Comparison of ENCODE assay signal across 8 mouse cellular contexts in the genomic region with DNA sequence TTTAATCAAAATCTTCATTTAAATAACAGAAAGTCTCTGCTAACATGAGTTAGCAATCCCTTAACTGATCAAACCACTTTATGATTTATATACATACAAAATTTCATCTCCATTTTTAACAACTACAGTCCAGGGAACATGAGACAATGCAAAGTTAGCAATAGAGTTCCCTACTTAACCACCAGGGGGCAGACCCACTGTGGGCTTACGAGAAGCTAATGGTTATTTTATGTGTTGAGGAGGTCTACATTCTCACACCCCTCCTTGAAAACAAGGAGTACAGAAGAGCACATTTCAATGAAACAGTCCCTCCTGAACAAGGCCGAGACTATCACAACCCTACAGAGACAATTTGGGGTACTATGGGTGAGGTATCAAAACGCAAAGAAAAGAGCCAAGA. TPM values are rescaled to one million over a fixed set of nuclear protein-coding genes. Genes with fewer than 3 reads are reported as not detected.
DNase-seq lines count a peak whose midpoint lies in the region; ATAC-seq and TF ChIP-seq lines count a peak whose summit lies in the region.

No protein-coding gene starts in this region.

- TF ChIP-seq CTCF in heart, adult 2 months (IDR thresholded peaks at IDR 0.05), result peak; percentile 99

- TF ChIP-seq POLR2A in heart, adult 2 months (IDR thresholded peaks at IDR 0.05; ENCODE audit: insufficient read depth, low read depth, low read length), result no peak; the same call in 1 of the 2 replicates

- H3K4me1 ChIP-seq in heart, adult 2 months (ENCODE audit: control insufficient read depth, insufficient read depth, low read length), result peaks cover 11% of the 10 kb centered on the region
- H3K4me1 ChIP-seq in heart, embryonic 10.5 days, result 0 out of 2 replicates have a peak, but pooled peaks cover 3% of the 10 kb centered on the region

- peak; percentile 52 for ATAC-seq in common myeloid progenitor, adult 5-6 weeks (replicated peaks; ENCODE audit: low read depth, poor library complexity, severe bottlenecking)

- peaks cover 50% of the 10 kb centered on the region for H3K36me3 ChIP-seq in heart, adult 2 months (ENCODE audit: control insufficient read depth, insufficient read depth, low read length)
- H3K36me3 ChIP-seq in heart, embryonic 10.5 days, result 0 out of 2 replicates have a peak, but pooled peaks cover 18% of the 10 kb centered on the region

- TF ChIP-seq EP300 in heart, adult 2 months (IDR thresholded peaks at IDR 0.05; ENCODE audit: insufficient read depth, low read depth, low read length), result no peak

- peak in 1 of 2 experiments; percentile 60 for DNase-seq in heart, adult 2 months
- DNase-seq in heart, embryonic 10.5 days (ENCODE audit: low spot score), result no peak
- peak; percentile 32 for DNase-seq in urinary bladder, postnatal 25 days (ENCODE audit: low spot score)
- DNase-seq in urinary bladder, postnatal 4 days (ENCODE audit: low spot score in 2 of 2), result no peak
- DNase-seq in heart, postnatal 4 days, result peak; percentile 76
- peak; percentile 64 for DNase-seq in lung, postnatal 14 days
- peak; percentile 64 for DNase-seq in thymus, postnatal 0 days (ENCODE audit: low spot score)

- no peaks in the 10 kb centered on the region for H3K9me3 ChIP-seq in heart, embryonic 10.5 days

- H3K9ac ChIP-seq in heart, adult 2 months (ENCODE audit: low read depth, low read length), result no peak overlapping the region

- H3K79me2 ChIP-seq in heart, adult 2 months (replicated peaks; ENCODE audit: control insufficient read depth, insufficient read depth, low read length), result peaks cover 2% of the 10 kb centered on the region; the same call in 1 of the 2 replicates

- H3K4me3 ChIP-seq in heart, adult 2 months, result no peak overlapping the region
- no peak overlapping the region for H3K4me3 ChIP-seq in heart, embryonic 10.5 days

- 34% methylated on average over 3 of the region's 3 CpGs for WGBS in heart, adult 2 months
- 52% methylated on average over 3 of the region's 3 CpGs for WGBS in heart, embryonic 10.5 days

- intact Hi-C loops in heart, adult 2 months (cut with DNase I), result loop anchor here (10.0 kb wide), 1 partner anchor 258 kb away; no protein-coding TSS in a partner anchor

- peak overlapping the region; percentile 27 for H3K27ac ChIP-seq in heart, adult 2 months
- H3K27ac ChIP-seq in heart, embryonic 10.5 days, result no peak overlapping the region

- no peaks in the 10 kb centered on the region for H3K27me3 ChIP-seq in heart, adult 2 months (ENCODE audit: control insufficient read depth, insufficient read depth, low read length)
- H3K27me3 ChIP-seq in heart, embryonic 10.5 days (ENCODE audit: insufficient read depth, poor library complexity, severe bottlenecking), result no peaks in the 10 kb centered on the region

RNA-seq across cellular contexts. Expression of gene Pln, which starts 9.0 kb away (rescaled TPM):
- total RNA-seq in heart, adult 2 months (2021), result 1,000 to 10,000 TPM; 5,608 to 7,152 TPM
- 9,883 and 19,352 TPM in 2 replicates for polyA plus RNA-seq in heart, adult 2 months (2012; rRNA removed)
- polyA plus RNA-seq in heart, embryonic 10.5 days (2016; fragmentation: Nextera tagmentation; extraction: Ambion mirVana), result 179 and 472 TPM in 2 replicates
- total RNA-seq in common myeloid progenitor, adult 5-6 weeks (2017), result 1.2 TPM in 1 of 2 replicates, not detected in the other
- 1,000 to 10,000 TPM; 3,107 to 3,542 TPM for total RNA-seq in heart, postnatal 4 days (2021)
- 0.60 and 0.74 TPM in 2 replicates for polyA plus RNA-seq in thymus, postnatal 0 days (2015; fragmentation: Nextera tagmentation; extraction: Ambion mirVana)

RNA-seq across cellular contexts. Expression of gene Cep85l, which starts 33.2 kb away (rescaled TPM):
- total RNA-seq in heart, adult 2 months (2021), result 10 to 100 TPM; 16.2 to 16.5 TPM
- 4.3 and 8.3 TPM in 2 replicates for polyA plus RNA-seq in heart, adult 2 months (2012; rRNA removed)
- 3.1 and 4.4 TPM in 2 replicates for polyA plus RNA-seq in heart, embryonic 10.5 days (2016; fragmentation: Nextera tagmentation; extraction: Ambion mirVana)
- 24.1 and 30.8 TPM in 2 replicates for total RNA-seq in common myeloid progenitor, adult 5-6 weeks (2017)
- 10 to 100 TPM; 21.1 to 21.5 TPM for total RNA-seq in heart, postnatal 4 days (2021)
- 1.8 and 2.1 TPM in 2 replicates for polyA plus RNA-seq in thymus, postnatal 0 days (2015; fragmentation: Nextera tagmentation; extraction: Ambion mirVana)

Comparison
In these comparisons a context has a peak if more than half of its experiments do, and no peak if none do; other contexts are left out.
1. DNase-seq: peak in urinary bladder, postnatal 25 days (single experiment), heart, postnatal 4 days (single experiment), lung, postnatal 14 days (single experiment) and thymus, postnatal 0 days (single experiment); none in heart, embryonic 10.5 days (single experiment) and urinary bladder, postnatal 4 days (0 of 2).
2. RNA of gene Pln, which starts 9.0 kb away (total RNA-seq): 5,608 to 7,152 TPM in heart, adult 2 months and 3,107 to 3,542 TPM in heart, postnatal 4 days; 1.2 TPM in common myeloid progenitor, adult 5-6 weeks; every median in the first group is over 1,000 times any median in the second.